Comparison of ENCODE assay signal across 8 mouse cellular contexts in the genomic region with DNA sequence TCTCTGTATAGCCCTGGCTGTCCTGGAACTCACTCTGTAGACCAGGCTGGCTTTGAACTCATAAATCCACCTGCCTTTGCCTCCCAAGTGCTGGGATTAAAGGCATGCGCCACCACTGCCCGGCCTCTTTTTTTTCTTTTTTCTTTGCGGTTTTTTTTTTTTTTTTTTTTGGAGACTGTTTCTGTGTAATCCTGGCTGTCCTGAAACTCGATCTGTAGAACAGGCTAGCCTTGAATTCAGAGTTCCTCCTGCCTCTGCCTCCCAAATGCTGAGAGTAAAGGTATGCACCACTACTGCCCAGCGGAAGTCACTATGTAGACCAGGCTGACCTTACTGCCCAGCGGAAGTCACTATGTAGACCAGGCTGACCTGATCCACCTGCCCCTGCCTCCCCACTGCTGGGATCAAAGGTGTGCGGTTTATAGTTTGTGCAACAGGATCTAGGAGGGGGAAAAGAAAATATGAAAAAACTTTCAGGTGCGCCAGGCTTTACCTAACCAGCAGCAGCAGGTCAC. TPM values are rescaled to one million over a fixed set of nuclear protein-coding genes. Genes with fewer than 3 reads are reported as not detected.
DNase-seq lines count a peak whose midpoint lies in the region; ATAC-seq and TF ChIP-seq lines count a peak whose summit lies in the region.

No protein-coding gene starts in this region.

- peaks cover 23% of the 10 kb centered on the region for H3K4me1 ChIP-seq in heart, embryonic 16.5 days (ENCODE audit: control insufficient read depth, insufficient read depth, low read length)
- H3K4me1 ChIP-seq in bone marrow, adult 2 months (ENCODE audit: control insufficient read depth, insufficient read depth, low read length) = peaks cover 4% of the 10 kb centered on the region
- H3K4me1 ChIP-seq in hindbrain, embryonic 12.5 days = peaks cover 26% of the 10 kb centered on the region
- H3K4me1 ChIP-seq in midbrain, embryonic 11.5 days (ENCODE audit: control insufficient read depth, insufficient read depth, low read length) = peaks cover 16% of the 10 kb centered on the region

- peak overlapping the region; percentile 95 for H3K4me3 ChIP-seq in heart, embryonic 16.5 days (ENCODE audit: low read length)
- peak overlapping the region; percentile 66 for H3K4me3 ChIP-seq in bone marrow, adult 2 months (replicated peaks; ENCODE audit: control insufficient read depth, low read depth, low read length)
- H3K4me3 ChIP-seq in hindbrain, embryonic 12.5 days = peak overlapping the region; percentile 90
- peak overlapping the region; percentile 74 for H3K4me3 ChIP-seq in midbrain, embryonic 11.5 days (ENCODE audit: low read depth, low read length)

- ATAC-seq in heart, embryonic 16.5 days (replicated peaks; ENCODE audit: extremely low read depth, insufficient read depth, low FRiP score) = no peak; the same call in 1 of the 2 replicates
- no peak for ATAC-seq in hindbrain, embryonic 12.5 days (ENCODE audit: low FRiP score)
- ATAC-seq in midbrain, embryonic 11.5 days (ENCODE audit: low FRiP score) = peak; percentile 60; the same call in 1 of the 2 replicates

- TF ChIP-seq CTCF in bone marrow, adult 2 months (IDR thresholded peaks at IDR 0.05; ENCODE audit: control insufficient read depth, insufficient read depth, low read length) = no peak

- peak overlapping the region; percentile 12; the same call in 1 of the 2 replicates for H3K27ac ChIP-seq in heart, embryonic 16.5 days (ENCODE audit: low read length)
- peak overlapping the region; percentile 8; the same call in 1 of the 2 replicates for H3K27ac ChIP-seq in bone marrow, adult 2 months (ENCODE audit: control insufficient read depth, insufficient read depth, low read depth, low read length, poor library complexity)
- H3K27ac ChIP-seq in hindbrain, embryonic 12.5 days = no peak overlapping the region
- no peak overlapping the region for H3K27ac ChIP-seq in midbrain, embryonic 11.5 days (ENCODE audit: low read depth, low read length)

- intact Hi-C loops in heart, postnatal 25 days (cut with DNase I) = loop anchor here (2.0 kb wide), 1 partner anchor 32 kb away; a partner anchor contains a TSS

- no peaks in the 10 kb centered on the region for H3K9me3 ChIP-seq in heart, embryonic 16.5 days (replicated peaks; ENCODE audit: control insufficient read depth, low read length)
- no peaks in the 10 kb centered on the region for H3K9me3 ChIP-seq in hindbrain, embryonic 12.5 days (replicated peaks)
- no peaks in the 10 kb centered on the region for H3K9me3 ChIP-seq in midbrain, embryonic 11.5 days (ENCODE audit: control insufficient read depth, low read length)

- 53% methylated on average over 8 of the region's 8 CpGs for WGBS in heart, embryonic 16.5 days
- WGBS in bone marrow, adult 2 months = 23% methylated on average over 8 of the region's 8 CpGs
- WGBS in hindbrain, embryonic 12.5 days = 52% methylated on average over 7 of the region's 8 CpGs
- WGBS in midbrain, embryonic 11.5 days = 54% methylated on average over 8 of the region's 8 CpGs

- DNase-seq in heart, postnatal 25 days (ENCODE audit: low spot score) = no peak
- no peak for DNase-seq in midbrain, embryonic 11.5 days (ENCODE audit: low spot score, missing footprints)
- DNase-seq in adrenal gland, adult 8-10 months = no peak
- DNase-seq in left cerebral cortex, adult 11 months (ENCODE audit: low spot score) = no peak
- DNase-seq in kidney, adult 11 months = no peak

- H3K4me2 ChIP-seq in heart, embryonic 16.5 days (ENCODE audit: low read depth, low read length) = peak overlapping the region; percentile 92
- H3K4me2 ChIP-seq in hindbrain, embryonic 12.5 days (replicated peaks) = peak overlapping the region; percentile 81
- H3K4me2 ChIP-seq in midbrain, embryonic 11.5 days = peak overlapping the region; percentile 58

- peak overlapping the region; percentile 81 for H3K9ac ChIP-seq in heart, embryonic 16.5 days (ENCODE audit: low read length)
- H3K9ac ChIP-seq in hindbrain, embryonic 12.5 days = no peak overlapping the region
- H3K9ac ChIP-seq in midbrain, embryonic 11.5 days (ENCODE audit: low read length) = peak overlapping the region; percentile 30; the same call in 1 of the 2 replicates

- TF ChIP-seq POLR2A in bone marrow, adult 2 months (IDR thresholded peaks at IDR 0.05; ENCODE audit: borderline replicate concordance, control insufficient read depth, low read depth, low read length) = no peak

- peaks cover 17% of the 10 kb centered on the region for H3K36me3 ChIP-seq in heart, embryonic 16.5 days (ENCODE audit: control insufficient read depth, insufficient read depth)
- H3K36me3 ChIP-seq in hindbrain, embryonic 12.5 days = peaks cover 21% of the 10 kb centered on the region
- peaks cover 18% of the 10 kb centered on the region for H3K36me3 ChIP-seq in midbrain, embryonic 11.5 days (ENCODE audit: control insufficient read depth, insufficient read depth, low read length)

- no peaks in the 10 kb centered on the region for H3K27me3 ChIP-seq in heart, embryonic 16.5 days (ENCODE audit: control insufficient read depth, insufficient read depth, low read length)
- no peaks in the 10 kb centered on the region for H3K27me3 ChIP-seq in hindbrain, embryonic 12.5 days
- H3K27me3 ChIP-seq in midbrain, embryonic 11.5 days (ENCODE audit: control insufficient read depth, insufficient read depth, low read length) = no peaks in the 10 kb centered on the region

RNA-seq across cellular contexts. Expression of a gene that starts 0.6 kb away (rescaled TPM):
- polyA plus RNA-seq in heart, embryonic 16.5 days (2015; fragmentation: Nextera tagmentation; extraction: Ambion mirVana) = 77.9 and 88.1 TPM in 2 replicates
- total RNA-seq in heart, postnatal 25 days (2021) = 10 to 100 TPM; 17.6 to 17.9 TPM
- 58.3 and 118 TPM in 2 replicates for polyA plus RNA-seq in bone marrow, adult 2 months (2011; ENCODE audit: insufficient read depth, insufficient read length, low replicate concordance, missing spikeins)
- polyA plus RNA-seq in hindbrain, embryonic 12.5 days (2016; fragmentation: Nextera tagmentation; extraction: Ambion mirVana) = 101 and 103 TPM in 2 replicates
- polyA plus RNA-seq in midbrain, embryonic 11.5 days (2014; fragmentation: Nextera tagmentation; extraction: Ambion mirVana) = 152 and 167 TPM in 2 replicates
- 10 to 100 TPM; 52.2 to 75.1 (median 56.2) TPM for total RNA-seq in adrenal gland, adult 8-10 months (2022)

RNA-seq across cellular contexts. Expression of a gene that starts 12.3 kb away (rescaled TPM):
- 251 and 280 TPM in 2 replicates for polyA plus RNA-seq in heart, embryonic 16.5 days (2015; fragmentation: Nextera tagmentation; extraction: Ambion mirVana)
- 100 to 1,000 TPM; 134 to 142 TPM for total RNA-seq in heart, postnatal 25 days (2021)
- 188 and 198 TPM in 2 replicates for polyA plus RNA-seq in bone marrow, adult 2 months (2011; ENCODE audit: insufficient read depth, insufficient read length, low replicate concordance, missing spikeins)
- polyA plus RNA-seq in hindbrain, embryonic 12.5 days (2016; fragmentation: Nextera tagmentation; extraction: Ambion mirVana) = 723 and 728 TPM in 2 replicates
- polyA plus RNA-seq in midbrain, embryonic 11.5 days (2014; fragmentation: Nextera tagmentation; extraction: Ambion mirVana) = 802 and 844 TPM in 2 replicates
- 100 to 1,000 TPM; 219 to 321 (median 266) TPM for total RNA-seq in adrenal gland, adult 8-10 months (2022)

RNA-seq across cellular contexts. Expression of a gene that starts 16.7 kb away (rescaled TPM):
- 37.1 and 38.2 TPM in 2 replicates for polyA plus RNA-seq in heart, embryonic 16.5 days (2015; fragmentation: Nextera tagmentation; extraction: Ambion mirVana)
- total RNA-seq in heart, postnatal 25 days (2021) = 10 to 100 TPM; 14.1 to 17.2 TPM
- polyA plus RNA-seq in bone marrow, adult 2 months (2011; ENCODE audit: insufficient read depth, insufficient read length, low replicate concordance, missing spikeins) = 14.8 and 19.3 TPM in 2 replicates
- polyA plus RNA-seq in hindbrain, embryonic 12.5 days (2016; fragmentation: Nextera tagmentation; extraction: Ambion mirVana) = 50.9 and 53.9 TPM in 2 replicates
- 40.4 and 41.5 TPM in 2 replicates for polyA plus RNA-seq in midbrain, embryonic 11.5 days (2014; fragmentation: Nextera tagmentation; extraction: Ambion mirVana)
- total RNA-seq in adrenal gland, adult 8-10 months (2022) = 10 to 100 TPM; 42.4 to 60.2 (median 51.6) TPM

RNA-seq across cellular contexts. Expression of a gene that starts 31.7 kb away (rescaled TPM):
- polyA plus RNA-seq in heart, embryonic 16.5 days (2015; fragmentation: Nextera tagmentation; extraction: Ambion mirVana) = 21.6 and 25.8 TPM in 2 replicates
- total RNA-seq in heart, postnatal 25 days (2021) = 10 to 100 TPM; 11.6 to 16.1 TPM
- polyA plus RNA-seq in bone marrow, adult 2 months (2011; ENCODE audit: insufficient read depth, insufficient read length, low replicate concordance, missing spikeins) = 2.7 and 5.7 TPM in 2 replicates
- polyA plus RNA-seq in hindbrain, embryonic 12.5 days (2016; fragmentation: Nextera tagmentation; extraction: Ambion mirVana) = 12.4 and 14.9 TPM in 2 replicates
- polyA plus RNA-seq in midbrain, embryonic 11.5 days (2014; fragmentation: Nextera tagmentation; extraction: Ambion mirVana) = 6.3 and 9.2 TPM in 2 replicates
- total RNA-seq in adrenal gland, adult 8-10 months (2022) = 10 to 100 TPM in 1 of 4 experiments, 1 to 10 TPM in 3; 8.2 to 10.6 (median 8.5) TPM

RNA-seq across cellular contexts. Expression of a gene that starts 31.8 kb away (rescaled TPM):
- polyA plus RNA-seq in heart, embryonic 16.5 days (2015; fragmentation: Nextera tagmentation; extraction: Ambion mirVana) = 1.3 and 1.9 TPM in 2 replicates
- under 1 TPM; 0.50 to 0.68 TPM for total RNA-seq in heart, postnatal 25 days (2021)
- polyA plus RNA-seq in bone marrow, adult 2 months (2011; ENCODE audit: insufficient read depth, insufficient read length, low replicate concordance, missing spikeins) = 0.29 and 0.72 TPM in 2 replicates
- 0.87 and 0.98 TPM in 2 replicates for polyA plus RNA-seq in hindbrain, embryonic 12.5 days (2016; fragmentation: Nextera tagmentation; extraction: Ambion mirVana)
- polyA plus RNA-seq in midbrain, embryonic 11.5 days (2014; fragmentation: Nextera tagmentation; extraction: Ambion mirVana) = 0.18 and 0.52 TPM in 2 replicates
- total RNA-seq in adrenal gland, adult 8-10 months (2022) = 1 to 10 TPM; 1.6 to 5.4 (median 2.8) TPM

Comparison
In these comparisons a context has a peak if more than half of its experiments do, and no peak if none do; other contexts are left out.
1. H3K27ac ChIP-seq: peak in heart, embryonic 16.5 days (single experiment) and bone marrow, adult 2 months (single experiment); none in hindbrain, embryonic 12.5 days (single experiment) and midbrain, embryonic 11.5 days (single experiment).
2. Peak in every context shown above with its lines, with median percentiles within 50 percentile points of each other: H3K4me2 ChIP-seq and H3K4me3 ChIP-seq.